Mouse (Mus musculus) duodenum, adult 2 months (tissue): ENCODE measurements around the gene Nr2f2. TPM values are rescaled to one million over a fixed set of nuclear protein-coding genes. Genes with fewer than 3 reads are reported as not detected.

ENCODE experiments used
- polyA plus RNA-seq: library from polyadenylated mRNA; depleted of rRNA; stranded (reverse); fragments of >200 nt; gene quantifications from 2 replicates; pipeline ENCODE4 v1.2.3, GENCODE M21; 2012; ENCODE audit warnings: low replicate concordance; rRNA removed

Nr2f2 gene
- 20.2 and 39.6 TPM in 2 replicates for polyA plus RNA-seq

GRCm38 (mm10) chr7:70365941-70366807 lies at the start of gene Nr2f2:
TSS of gene Nr2f2 (minus strand) at chr7:70366735.

